Mouse (Mus musculus): Measurements from ENCODE around the gene Slc25a34.

GRCm38 (mm10) chr4:141622091-141622490 is 1.5 kb downstream of the Slc25a34 start:
- no peak for TF ChIP-seq POLR2A (IDR thresholded peaks at IDR 0.05; ENCODE audit: low read depth, low read length)
- TF ChIP-seq CTCF (IDR thresholded peaks at IDR 0.05; ENCODE audit: borderline replicate concordance, insufficient read depth, low read length), result no peak
